Mouse (Mus musculus) urinary bladder, postnatal 36 days (tissue): ENCODE data around the gene Celf2.

Experiments
- DNase-seq, 2 experiments: peaks; one replicate each; pipeline ENCODE4 v3.0.0; 2022; ENCODE audit warnings: low spot score in 2 of 2, mixed read lengths in 1 of 2

Celf2 gene

DNA sequence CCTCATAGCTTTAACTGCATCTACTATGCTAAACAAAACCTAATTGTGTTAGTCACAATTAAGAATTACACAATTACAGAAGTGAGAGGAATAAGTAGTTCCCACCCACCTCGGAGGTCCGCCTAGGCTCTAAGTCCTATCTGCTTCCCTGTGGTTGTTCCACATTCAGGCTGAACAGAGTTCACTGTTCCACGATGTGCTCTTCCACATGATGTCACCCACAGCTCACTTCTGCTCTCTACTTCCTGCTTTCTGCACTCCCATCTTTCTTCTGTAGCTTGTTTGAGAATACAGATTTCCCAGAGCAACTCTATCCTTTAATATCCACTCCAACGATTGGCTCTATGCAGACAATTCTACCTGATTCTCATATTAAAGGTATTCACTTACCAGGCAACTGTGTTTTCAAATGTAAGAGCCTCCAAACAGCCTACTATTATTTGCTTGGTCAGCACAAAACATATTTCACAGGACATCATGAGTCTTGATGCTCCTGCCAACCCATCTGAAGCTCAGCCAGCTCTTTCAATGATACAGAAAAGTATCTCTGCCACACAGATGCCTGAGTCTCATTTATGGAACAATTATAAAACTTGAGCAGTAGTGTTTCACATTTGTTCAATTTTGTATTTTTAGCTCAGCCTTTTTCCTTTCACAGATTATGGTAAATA is 769.2 kb downstream of the Celf2 start:
- no peak for DNase-seq

DNA sequence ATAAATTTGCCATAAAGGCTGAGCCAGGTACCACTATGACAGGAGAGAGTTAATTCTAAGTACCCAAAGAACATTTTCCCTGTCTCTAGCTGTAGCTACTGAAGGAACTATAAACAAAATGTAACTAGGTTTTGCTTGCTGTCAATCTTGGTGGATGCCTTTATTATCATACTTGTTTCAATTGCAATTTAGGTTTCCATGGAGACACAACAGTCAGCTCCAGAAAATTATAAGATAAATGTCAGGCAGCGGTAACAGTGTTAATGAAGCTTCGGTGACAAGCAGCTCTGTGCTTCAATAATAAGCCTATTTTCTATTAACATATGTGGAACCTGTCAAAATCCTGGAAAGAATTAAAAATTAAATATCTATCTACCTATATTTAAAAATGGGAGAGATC is 777.3 kb downstream of the Celf2 start:
- no peak for DNase-seq

- DNase-seq = peak in 1 of 2 experiments; percentile 31
Observed at GRCm38 (mm10) chr2:6730860-6731259, 778.5 kb downstream of the Celf2 start.

- no peak for DNase-seq
Observed at GRCm38 (mm10) chr2:6729984-6730383, 779.4 kb downstream of the Celf2 start.

GRCm38 (mm10) chr2:6728840-6729252 is 780.5 kb downstream of the Celf2 start:
- DNase-seq = no peak

GRCm38 (mm10) chr2:6727366-6727765 is 782.0 kb downstream of the Celf2 start:
- DNase-seq = no peak

DNA sequence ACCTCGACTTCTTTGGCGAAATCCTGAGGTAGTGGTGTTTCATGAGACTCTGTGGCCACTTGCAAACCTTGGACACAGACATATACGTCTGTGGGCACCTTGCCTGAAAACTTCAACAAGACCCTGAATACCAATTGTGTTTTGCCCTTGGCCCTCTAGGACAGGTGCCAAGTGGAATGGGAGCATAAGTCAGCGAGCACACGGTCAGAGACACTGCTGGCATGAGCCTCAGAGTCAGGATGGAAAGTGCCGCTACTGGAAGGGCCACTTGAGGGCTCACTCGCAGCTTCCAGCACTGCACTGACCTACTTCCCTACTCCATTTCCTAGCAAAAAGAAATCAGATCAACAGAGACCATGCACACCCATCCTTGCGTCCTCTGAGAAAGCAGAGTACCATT is 783.3 kb downstream of the Celf2 start:
- DNase-seq = no peak

GRCm38 (mm10) chr2:6723602-6724001 is 785.8 kb downstream of the Celf2 start:
- no peak for DNase-seq

DNA sequence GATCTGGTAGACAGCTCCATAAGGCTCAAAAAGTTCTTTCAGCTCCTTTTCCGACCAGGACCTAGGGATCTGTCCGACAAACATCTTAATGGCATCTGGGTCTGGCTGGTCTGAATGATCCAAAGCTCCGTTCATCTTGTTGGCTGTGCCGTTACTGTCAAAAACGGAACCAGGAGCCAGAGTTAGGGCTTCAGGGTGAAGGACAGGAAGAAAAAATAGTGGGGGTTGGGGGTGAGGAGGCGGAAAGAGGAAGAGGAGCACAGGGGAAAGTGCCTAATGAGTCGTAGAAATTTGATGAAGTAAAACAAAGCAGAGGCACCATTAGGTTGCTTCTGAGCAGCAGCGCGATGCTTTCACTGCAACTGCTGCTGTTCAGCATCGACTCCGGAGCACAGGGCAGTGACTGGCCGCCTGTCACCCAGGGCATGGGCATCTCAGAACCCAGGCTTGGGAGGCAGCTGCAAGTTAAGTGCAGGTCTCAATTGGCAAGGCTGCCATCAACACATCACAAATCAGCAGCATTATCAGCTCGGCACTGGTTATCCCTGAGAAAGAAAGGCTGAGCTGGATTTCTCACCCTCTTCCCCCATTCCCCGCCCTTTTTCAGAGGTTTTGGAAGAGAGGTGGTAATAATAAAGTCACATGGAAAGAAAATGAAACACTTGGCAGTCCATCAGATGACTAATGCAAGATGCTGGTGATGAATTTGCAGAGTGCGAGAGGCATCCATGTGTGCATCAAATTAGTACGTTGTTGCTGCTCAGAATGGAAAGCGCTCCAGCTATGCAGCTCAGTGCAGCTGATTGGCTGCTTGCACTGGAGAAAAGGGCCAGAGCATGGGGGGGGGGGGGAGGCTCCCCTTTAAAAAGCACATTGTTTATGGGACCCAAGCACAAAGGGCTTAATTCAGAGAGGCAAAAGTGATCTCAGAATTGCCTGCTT is 787.6 kb downstream of the Celf2 start:
- DNase-seq = no peak

DNA sequence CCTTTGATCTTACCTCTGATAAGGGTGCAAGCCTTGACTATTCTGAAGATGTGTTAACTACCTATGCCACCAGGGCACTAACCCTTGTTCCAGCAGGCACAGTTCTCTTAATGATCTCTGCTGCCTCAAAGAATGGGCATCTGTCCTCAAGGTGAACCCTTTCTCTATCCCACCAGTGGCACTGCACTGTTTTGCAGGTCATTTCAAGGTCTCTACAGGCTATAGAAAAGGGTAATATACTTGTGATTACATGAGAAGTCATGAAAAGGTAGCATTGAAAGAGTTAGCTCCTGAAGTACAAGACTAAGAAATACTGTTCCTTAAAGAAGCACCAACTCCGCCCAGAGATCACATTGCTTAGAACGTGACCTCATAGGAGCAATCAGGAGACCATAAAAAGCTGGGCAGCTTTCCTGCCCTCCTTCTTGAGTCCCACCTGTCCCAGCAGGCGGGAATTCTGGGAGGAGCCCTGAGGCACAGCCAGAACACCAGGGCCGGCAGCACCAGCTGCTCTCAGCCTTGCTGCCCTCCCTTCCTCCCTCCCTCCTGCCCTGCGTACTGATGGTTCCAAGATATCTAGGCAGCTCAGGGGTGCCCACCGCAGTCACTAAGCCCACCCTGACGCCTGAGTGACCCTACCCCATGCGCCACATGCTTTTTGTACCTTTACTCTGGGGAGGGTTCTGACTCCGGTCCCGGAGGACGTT is 788.5 kb downstream of the Celf2 start:
- DNase-seq = peak in 1 of 2 experiments; percentile 22

GRCm38 (mm10) chr2:6718864-6719263 is 790.5 kb downstream of the Celf2 start:
- DNase-seq = no peak

DNA sequence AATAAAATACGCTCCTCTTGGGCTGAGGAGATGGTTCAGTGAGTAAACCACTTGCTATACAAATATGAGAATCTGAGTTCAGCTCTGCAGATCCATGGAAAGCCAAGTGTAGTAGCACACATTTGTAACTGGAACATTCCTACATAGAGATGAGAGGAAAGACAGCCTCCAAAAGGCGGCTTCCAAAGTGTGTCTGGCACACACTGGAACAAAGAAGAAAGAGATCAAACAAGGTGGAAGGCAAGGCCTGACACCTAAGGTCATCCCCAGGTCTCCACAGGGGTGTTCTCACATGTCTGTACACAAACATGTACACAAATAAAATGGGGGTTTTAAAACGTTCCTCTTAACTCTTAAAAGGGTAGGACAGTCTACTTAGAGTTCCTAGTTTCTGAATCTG is 791.4 kb downstream of the Celf2 start:
- no peak for DNase-seq

DNA sequence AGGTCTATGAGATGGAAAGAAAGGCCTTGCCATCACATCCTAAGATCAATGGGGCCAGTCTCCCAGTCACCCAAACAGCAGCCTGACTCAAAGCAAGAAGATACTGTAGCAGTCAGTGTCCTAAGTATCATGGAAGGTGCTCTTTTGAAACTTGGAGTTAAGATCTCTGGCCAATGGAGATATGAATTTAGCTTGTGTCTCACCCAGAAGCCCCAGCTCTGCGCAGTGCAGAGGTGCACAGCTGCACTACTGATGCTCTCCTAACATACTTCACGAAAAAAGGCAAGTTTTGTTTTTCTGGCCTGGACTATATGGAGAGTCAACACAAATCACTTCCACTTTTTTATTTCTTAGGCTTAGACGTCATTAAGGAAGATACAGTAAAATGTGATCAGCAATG is 793.8 kb downstream of the Celf2 start:
- no peak for DNase-seq

DNA sequence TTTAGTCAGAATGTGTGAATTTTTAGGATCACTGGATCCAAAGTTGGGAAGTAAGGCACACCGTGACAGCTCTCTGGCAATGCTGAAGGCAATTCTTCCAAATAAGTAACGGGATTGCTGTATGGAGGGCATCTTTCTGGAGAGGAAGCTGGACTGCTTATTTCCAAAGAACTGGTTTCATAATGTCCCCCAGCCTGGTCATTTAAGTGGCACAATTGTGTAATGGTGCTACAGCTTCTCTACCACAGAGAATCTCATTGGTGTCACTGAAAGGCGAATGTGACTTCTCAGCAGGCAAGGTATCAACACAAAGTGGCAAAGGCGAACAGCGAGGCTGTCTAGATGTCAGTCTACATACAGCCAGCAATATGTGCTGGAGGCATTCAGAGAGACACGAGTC is 795.8 kb downstream of the Celf2 start:
- no peak for DNase-seq

GRCm38 (mm10) chr2:6710687-6711430 is 798.5 kb downstream of the Celf2 start:
- DNase-seq = no peak

GRCm38 (mm10) chr2:6707959-6708519 is 801.3 kb downstream of the Celf2 start:
- no peak for DNase-seq

GRCm38 (mm10) chr2:6707276-6707675 is 802.1 kb downstream of the Celf2 start:
- DNase-seq = no peak

DNA sequence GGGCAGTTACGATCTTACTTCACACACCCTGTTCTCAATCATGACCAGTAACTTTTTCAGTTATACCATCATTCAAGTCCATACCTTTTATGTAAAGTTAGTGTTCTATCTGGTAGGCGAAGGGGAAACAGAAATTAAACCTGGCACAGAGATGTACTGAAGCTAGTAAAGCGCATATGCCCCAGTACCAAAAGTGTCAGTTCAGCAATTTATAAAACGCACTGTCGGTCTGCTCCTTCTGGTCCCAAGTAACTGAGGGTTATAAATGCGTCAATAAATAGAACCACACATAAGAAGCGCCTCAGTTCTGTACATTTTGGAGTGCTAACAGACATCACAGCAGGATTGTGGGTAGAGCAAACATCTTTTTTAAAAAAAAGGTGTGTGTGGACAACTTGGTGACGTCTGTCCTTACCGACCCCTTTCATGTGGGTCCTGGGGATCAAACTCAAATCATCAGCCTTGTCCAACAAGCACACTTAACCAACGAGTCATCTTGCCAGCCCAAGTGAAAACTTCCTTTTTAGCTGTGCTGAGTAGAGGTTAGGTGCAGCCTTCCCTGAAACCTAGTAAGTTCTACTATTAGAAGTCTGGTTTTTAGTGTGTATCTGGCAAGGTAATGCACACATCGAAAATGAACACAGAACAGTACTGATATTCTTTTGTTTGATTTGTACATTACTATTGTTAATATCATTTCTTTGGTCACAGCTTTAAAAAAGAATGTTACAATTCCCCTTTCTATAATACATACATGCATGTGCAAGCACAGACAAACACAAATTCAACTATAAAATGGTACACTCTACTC is 803.2 kb downstream of the Celf2 start:
- no peak for DNase-seq

- no peak for DNase-seq
Observed at GRCm38 (mm10) chr2:6705475-6705874, 803.9 kb downstream of the Celf2 start.

GRCm38 (mm10) chr2:6704804-6705203 is 804.6 kb downstream of the Celf2 start:
- DNase-seq = no peak
